Mouse (Mus musculus): ENCODE measurements around the gene Mms19. TPM values are rescaled to one million over a fixed set of nuclear protein-coding genes. Genes with fewer than 3 reads are reported as not detected.

The Mms19 gene
- polyA plus RNA-seq, 1 experiment from 2014 or later = 28.4 TPM

- Histone ChIP-seq H3K4me2 (ENCODE audit: low read depth, low read length) (no peak overlapping the region), H3K4me3 (ENCODE audit: low read length) (no peak overlapping the region), H3K27me3 (replicated peaks; ENCODE audit: control insufficient read depth, insufficient read depth, low read length) (no peaks in the 10 kb centered on the region), H3K27ac (ENCODE audit: low read length) (peak overlapping the region; percentile 95), H3K9me3 (ENCODE audit: control insufficient read depth, low read length) (no peaks in the 10 kb centered on the region), H3K4me1 (ENCODE audit: control insufficient read depth, insufficient read depth, low read length) (peaks cover 22% of the 10 kb centered on the region), H3K9ac (ENCODE audit: low read depth, low read length) (no peak overlapping the region), H3K36me3 (ENCODE audit: control insufficient read depth, insufficient read depth, low read length) (no peaks in the 10 kb centered on the region)
- WGBS = 75% methylated on average over 2 of the region's 2 CpGs
- no peak for ATAC-seq
These were observed 70.6 kb downstream of the Mms19 start for GRCm38 (mm10) chr19:41910396-41910795.

GRCm38 (mm10) chr19:41908736-41909135 lies 72.2 kb downstream of the Mms19 start:
- Histone ChIP-seq H3K27me3 (replicated peaks; ENCODE audit: control insufficient read depth, insufficient read depth, low read length) (no peaks in the 10 kb centered on the region), H3K4me2 (ENCODE audit: low read depth, low read length) (no peak overlapping the region), H3K4me1 (ENCODE audit: control insufficient read depth, insufficient read depth, low read length) (peaks cover 16% of the 10 kb centered on the region), H3K4me3 (ENCODE audit: low read length) (no peak overlapping the region), H3K9me3 (ENCODE audit: control insufficient read depth, low read length) (no peaks in the 10 kb centered on the region), H3K9ac (ENCODE audit: low read depth, low read length) (no peak overlapping the region), H3K27ac (ENCODE audit: low read length) (no peak overlapping the region), H3K36me3 (ENCODE audit: control insufficient read depth, insufficient read depth, low read length) (no peaks in the 10 kb centered on the region)
- ATAC-seq = no peak
- WGBS = 91% methylated on average over 3 of the region's 3 CpGs

- WGBS = 34% methylated on average over 8 of the region's 8 CpGs
- no peak for ATAC-seq
- Histone ChIP-seq H3K4me2 (ENCODE audit: low read depth, low read length) (no peak overlapping the region), H3K4me1 (ENCODE audit: control insufficient read depth, insufficient read depth, low read length) (peaks cover 12% of the 10 kb centered on the region), H3K27ac (ENCODE audit: low read length) (0 out of 2 replicates have a peak overlapping the region, but pooled peaks have one; percentile 0), H3K27me3 (replicated peaks; ENCODE audit: control insufficient read depth, insufficient read depth, low read length) (no peaks in the 10 kb centered on the region), H3K36me3 (ENCODE audit: control insufficient read depth, insufficient read depth, low read length) (no peaks in the 10 kb centered on the region), H3K4me3 (ENCODE audit: low read length) (no peak overlapping the region), H3K9ac (ENCODE audit: low read depth, low read length) (no peak overlapping the region), H3K9me3 (ENCODE audit: control insufficient read depth, low read length) (no peaks in the 10 kb centered on the region)
These were observed 73.7 kb downstream of the Mms19 start for GRCm38 (mm10) chr19:41907079-41907760.

- Histone ChIP-seq H3K4me2 (ENCODE audit: low read depth, low read length) (no peak overlapping the region), H3K36me3 (ENCODE audit: control insufficient read depth, insufficient read depth, low read length) (no peaks in the 10 kb centered on the region), H3K27me3 (replicated peaks; ENCODE audit: control insufficient read depth, insufficient read depth, low read length) (no peaks in the 10 kb centered on the region), H3K4me1 (ENCODE audit: control insufficient read depth, insufficient read depth, low read length) (peaks cover 12% of the 10 kb centered on the region), H3K4me3 (ENCODE audit: low read length) (no peak overlapping the region), H3K9me3 (ENCODE audit: control insufficient read depth, low read length) (no peaks in the 10 kb centered on the region), H3K9ac (ENCODE audit: low read depth, low read length) (no peak overlapping the region), H3K27ac (ENCODE audit: low read length) (no peak overlapping the region)
- ATAC-seq = no peak
- 55% methylated on average over 6 of the region's 6 CpGs for WGBS
These were observed 74.5 kb downstream of the Mms19 start for GRCm38 (mm10) chr19:41906311-41907078.

GRCm38 (mm10) chr19:41905246-41905645 lies 75.7 kb downstream of the Mms19 start:
- no peak for ATAC-seq
- Histone ChIP-seq H3K36me3 (ENCODE audit: control insufficient read depth, insufficient read depth, low read length) (no peaks in the 10 kb centered on the region), H3K4me2 (ENCODE audit: low read depth, low read length) (no peak overlapping the region), H3K9me3 (ENCODE audit: control insufficient read depth, low read length) (no peaks in the 10 kb centered on the region), H3K27me3 (replicated peaks; ENCODE audit: control insufficient read depth, insufficient read depth, low read length) (no peaks in the 10 kb centered on the region), H3K4me1 (ENCODE audit: control insufficient read depth, insufficient read depth, low read length) (peaks cover 9% of the 10 kb centered on the region), H3K4me3 (ENCODE audit: low read length) (no peak overlapping the region), H3K27ac (ENCODE audit: low read length) (no peak overlapping the region), H3K9ac (ENCODE audit: low read depth, low read length) (no peak overlapping the region)
- WGBS = 85% methylated on average over 2 of the region's 2 CpGs

GRCm38 (mm10) chr19:41902848-41903593 lies 77.9 kb downstream of the Mms19 start:
- Histone ChIP-seq H3K4me3 (ENCODE audit: low read length) (no peak overlapping the region), H3K4me2 (ENCODE audit: low read depth, low read length) (no peak overlapping the region), H3K27me3 (replicated peaks; ENCODE audit: control insufficient read depth, insufficient read depth, low read length) (no peaks in the 10 kb centered on the region), H3K4me1 (ENCODE audit: control insufficient read depth, insufficient read depth, low read length) (peaks cover 9% of the 10 kb centered on the region), H3K27ac (ENCODE audit: low read length) (no peak overlapping the region), H3K36me3 (ENCODE audit: control insufficient read depth, insufficient read depth, low read length) (no peaks in the 10 kb centered on the region), H3K9me3 (ENCODE audit: control insufficient read depth, low read length) (no peaks in the 10 kb centered on the region), H3K9ac (ENCODE audit: low read depth, low read length) (no peak overlapping the region)
- WGBS = 87% methylated on average over 10 of the region's 10 CpGs
- ATAC-seq = no peak

- H3K27me3 ChIP-seq (replicated peaks; ENCODE audit: control insufficient read depth, insufficient read depth, low read length) = no peaks in the 10 kb centered on the region
- H3K27ac ChIP-seq (ENCODE audit: low read length) = no peak overlapping the region
- H3K9ac ChIP-seq (ENCODE audit: low read depth, low read length) = no peak overlapping the region
- no peak overlapping the region for H3K4me2 ChIP-seq (ENCODE audit: low read depth, low read length)
- WGBS = 45% methylated on average over 2 of the region's 2 CpGs
- H3K4me3 ChIP-seq (ENCODE audit: low read length) = no peak overlapping the region
- no peaks in the 10 kb centered on the region for H3K36me3 ChIP-seq (ENCODE audit: control insufficient read depth, insufficient read depth, low read length)
- no peaks in the 10 kb centered on the region for H3K9me3 ChIP-seq (ENCODE audit: control insufficient read depth, low read length)
- H3K4me1 ChIP-seq (ENCODE audit: control insufficient read depth, insufficient read depth, low read length) = no peaks in the 10 kb centered on the region
- no peak for ATAC-seq
These were observed 79.3 kb downstream of the Mms19 start for GRCm38 (mm10) chr19:41901696-41902095.

GRCm38 (mm10) chr19:41900495-41901090 lies 80.4 kb downstream of the Mms19 start:
- ATAC-seq = no peak
- Histone ChIP-seq H3K9me3 (ENCODE audit: control insufficient read depth, low read length) (no peaks in the 10 kb centered on the region), H3K36me3 (ENCODE audit: control insufficient read depth, insufficient read depth, low read length) (no peaks in the 10 kb centered on the region), H3K9ac (ENCODE audit: low read depth, low read length) (no peak overlapping the region), H3K27ac (ENCODE audit: low read length) (no peak overlapping the region), H3K27me3 (replicated peaks; ENCODE audit: control insufficient read depth, insufficient read depth, low read length) (no peaks in the 10 kb centered on the region), H3K4me1 (ENCODE audit: control insufficient read depth, insufficient read depth, low read length) (no peaks in the 10 kb centered on the region), H3K4me3 (ENCODE audit: low read length) (no peak overlapping the region), H3K4me2 (ENCODE audit: low read depth, low read length) (no peak overlapping the region)
- 84% methylated on average over 8 of the region's 8 CpGs for WGBS

GRCm38 (mm10) chr19:41898860-41899259 lies 82.1 kb downstream of the Mms19 start:
- 46% methylated on average over 4 of the region's 4 CpGs for WGBS
- no peak overlapping the region for H3K4me3 ChIP-seq (ENCODE audit: low read length)
- ATAC-seq = no peak

More at GRCm38 (mm10) chr19:41898860-41899259, 82.1 kb downstream of the Mms19 start:
- H3K4me2 ChIP-seq (ENCODE audit: low read depth, low read length) = no peak overlapping the region
- no peak overlapping the region for H3K9ac ChIP-seq (ENCODE audit: low read depth, low read length)
- H3K36me3 ChIP-seq (ENCODE audit: control insufficient read depth, insufficient read depth, low read length) = no peaks in the 10 kb centered on the region
- no peaks in the 10 kb centered on the region for H3K9me3 ChIP-seq (ENCODE audit: control insufficient read depth, low read length)
- no peak overlapping the region for H3K27ac ChIP-seq (ENCODE audit: low read length)
- H3K27me3 ChIP-seq (replicated peaks; ENCODE audit: control insufficient read depth, insufficient read depth, low read length) = no peaks in the 10 kb centered on the region
- H3K4me1 ChIP-seq (ENCODE audit: control insufficient read depth, insufficient read depth, low read length) = peaks cover 9% of the 10 kb centered on the region
